Mouse (Mus musculus) heart, adult 2 months (tissue): ENCODE measurements at regions not wholly inside any gene's neighbourhood (a gene's known extent, or its start where the extent isn't known, plus 50 kb on each side); places are given as distances from the start of the nearest gene placed in this dataset.

Experiments
- DNase-seq, 2 experiments: peaks; one replicate each; pipeline ENCODE4 v3.0.0; 2021
- H3K27ac ChIP-seq: fragments of 200-600 bp; 2 replicates; pipeline ENCODE4 v1.8.1; 2022
- H3K27me3 ChIP-seq: fragments of 200-500 bp; 2 replicates; pipeline ENCODE4 v1.6.1; 2012; ENCODE audit warnings: mild to moderate bottlenecking, low read length, inconsistent platforms, mixed read lengths; ENCODE audit not compliant: control insufficient read depth, insufficient read depth
- H3K36me3 ChIP-seq: fragments of 200-500 bp; 2 replicates; pipeline ENCODE4 v1.6.1; 2012; ENCODE audit warnings: low read length, inconsistent platforms; ENCODE audit not compliant: control insufficient read depth, insufficient read depth
- H3K4me1 ChIP-seq: fragments of 200-500 bp; 2 replicates; pipeline ENCODE4 v1.6.1; 2011; ENCODE audit warnings: low read length; ENCODE audit not compliant: control insufficient read depth, insufficient read depth
- H3K4me3 ChIP-seq: fragments of 200-600 bp; 2 replicates; pipeline ENCODE4 v1.8.1; 2022
- H3K79me2 ChIP-seq: fragments of 200-500 bp; replicated peaks from 2 replicates; pipeline ENCODE4 v1.6.1; 2012; ENCODE audit warnings: mild to moderate bottlenecking, inconsistent platforms, low read length, moderate library complexity, mixed read lengths; ENCODE audit not compliant: control insufficient read depth, insufficient read depth
- H3K9ac ChIP-seq: fragments of 200-500 bp; 2 replicates; pipeline ENCODE4 v1.6.1; 2012; ENCODE audit warnings: low read depth, mild to moderate bottlenecking, control low read depth, inconsistent platforms, low read length, mixed read lengths
- CTCF ChIP-seq: fragments of 200-600 bp; IDR thresholded peaks from 2 replicates; pipeline ENCODE4 v1.8.1; 2022; ENCODE audit warnings: antibody characterized with exemption, mild to moderate bottlenecking, moderate library complexity
- EP300 ChIP-seq: fragments of 200-500 bp; IDR thresholded peaks from 2 replicates; pipeline ENCODE4 v1.6.1; 2011; ENCODE audit warnings: low read depth, low read length, control low read depth; ENCODE audit not compliant: insufficient read depth
- POLR2A ChIP-seq: fragments of 200-500 bp; IDR thresholded peaks from 2 replicates; pipeline ENCODE4 v1.6.1; 2011; ENCODE audit warnings: mild to moderate bottlenecking, low read depth, low read length, control low read depth; ENCODE audit not compliant: insufficient read depth
- WGBS: fragments of 180-500 bp; shearing (Covaris S2); methylation state at CpG from one replicate; pipeline ENCODE4 v1.1.7; 2018; 5-methylcytosine and 5-hydroxymethylcytosine counted together
- intact Hi-C: fragments of 180-260 bp; cut with DNase I; formaldehyde crosslinking; loops from one replicate; pipeline ENCODE4 v1.15.1; 2025

- Histone ChIP-seq H3K9ac (no peak overlapping the region), H3K4me3 (no peak overlapping the region), H3K27ac (no peak overlapping the region), H3K79me2 (no peaks in the 10 kb centered on the region), H3K4me1 (no peaks in the 10 kb centered on the region), H3K27me3 (no peaks in the 10 kb centered on the region), H3K36me3 (no peaks in the 10 kb centered on the region)
- WGBS: 73% methylated on average over 6 of the region's 6 CpGs
- TF ChIP-seq EP300 (no peak), POLR2A (no peak), CTCF (no peak)
- intact Hi-C loops: no loop called here
- peak; percentile 19 to 54 for DNase-seq
These were observed 814.2 kb downstream of the Kcnj2 start for GRCm38 (mm10) chr11:111880146-111880545.

DNA sequence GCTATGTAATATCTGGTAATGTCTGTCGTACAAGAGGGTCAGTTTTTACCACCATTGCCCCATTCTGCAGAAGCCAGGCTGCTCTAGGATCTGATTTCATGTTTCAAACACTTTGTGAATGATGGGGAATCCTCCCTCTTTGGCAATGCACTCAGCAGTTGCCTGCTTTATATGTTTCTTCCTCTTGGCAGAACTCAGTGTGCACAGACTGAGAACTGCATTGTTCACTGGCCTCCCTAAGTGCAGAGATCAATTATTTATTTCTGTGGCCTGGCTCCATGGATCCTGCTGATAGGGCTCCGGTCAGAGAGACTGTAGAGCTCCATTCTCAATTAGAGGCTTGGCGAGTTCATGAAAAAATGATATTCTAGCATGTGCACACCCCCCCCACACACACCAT, 824.1 kb downstream of the Kcnj2 start:
- intact Hi-C loops: no loop called here
- Histone ChIP-seq H3K9ac (no peak overlapping the region), H3K27me3 (no peaks in the 10 kb centered on the region), H3K4me3 (no peak overlapping the region), H3K79me2 (no peaks in the 10 kb centered on the region), H3K36me3 (no peaks in the 10 kb centered on the region), H3K4me1 (no peaks in the 10 kb centered on the region), H3K27ac (no peak overlapping the region)
- no peak for DNase-seq
- TF ChIP-seq POLR2A: no peak
- TF ChIP-seq EP300: no peak
- no peak for TF ChIP-seq CTCF
- WGBS: 65% methylated on average over 3 of the region's 3 CpGs

- no peaks in the 10 kb centered on the region for H3K27me3 ChIP-seq
- H3K79me2 ChIP-seq: no peaks in the 10 kb centered on the region
- H3K9ac ChIP-seq: no peak overlapping the region
- H3K4me1 ChIP-seq: no peaks in the 10 kb centered on the region
- H3K36me3 ChIP-seq: no peaks in the 10 kb centered on the region
- no peak overlapping the region for H3K4me3 ChIP-seq
- intact Hi-C loops: no loop called here
- WGBS: 44% methylated on average over 8 of the region's 8 CpGs
- no peak for DNase-seq
- TF ChIP-seq POLR2A (no peak), CTCF (no peak), EP300 (no peak)
- no peak overlapping the region for H3K27ac ChIP-seq
These were observed 827.9 kb downstream of the Kcnj2 start for GRCm38 (mm10) chr11:111893861-111894260.

GRCm38 (mm10) chr11:111895221-111896200, 829.5 kb downstream of the Kcnj2 start:
- WGBS: 78% methylated on average over 4 of the region's 4 CpGs
- DNase-seq: no peak

DNA sequence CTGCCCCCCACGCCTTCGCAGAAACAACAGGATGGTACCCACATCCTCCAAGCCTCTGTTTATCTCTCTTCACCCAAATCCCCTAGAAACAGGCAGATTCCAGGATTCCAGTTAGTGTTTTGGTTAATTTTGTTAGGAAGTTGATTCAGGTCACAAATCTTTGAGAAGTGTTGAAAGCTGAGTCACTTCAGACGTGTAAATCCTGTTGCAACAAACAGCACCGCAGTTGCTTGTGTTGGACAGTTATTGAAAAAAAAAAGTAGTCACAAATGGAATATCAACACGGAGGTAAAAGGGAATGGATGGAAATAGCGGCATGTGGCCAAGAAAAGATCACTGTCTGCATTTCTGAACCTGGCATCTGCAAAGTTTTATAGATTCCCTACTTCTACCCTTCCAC, 831.0 kb downstream of the Kcnj2 start:
- 55% methylated on average over 6 of the region's 6 CpGs for WGBS
- DNase-seq: no peak
- no peak overlapping the region for H3K9ac ChIP-seq
- no peak overlapping the region for H3K27ac ChIP-seq
- H3K4me1 ChIP-seq: no peaks in the 10 kb centered on the region
- H3K27me3 ChIP-seq: no peaks in the 10 kb centered on the region
- no peaks in the 10 kb centered on the region for H3K79me2 ChIP-seq
- H3K4me3 ChIP-seq: no peak overlapping the region
- H3K36me3 ChIP-seq: no peaks in the 10 kb centered on the region
- intact Hi-C loops: no loop called here
- no peak for TF ChIP-seq EP300
- no peak for TF ChIP-seq POLR2A
- no peak for TF ChIP-seq CTCF

More at GRCm38 (mm10) chr11:111895221-111896200, 829.5 kb downstream of the Kcnj2 start:
- Histone ChIP-seq H3K4me1 (no peaks in the 10 kb centered on the region), H3K79me2 (no peaks in the 10 kb centered on the region), H3K36me3 (no peaks in the 10 kb centered on the region), H3K4me3 (no peak overlapping the region), H3K27me3 (no peaks in the 10 kb centered on the region), H3K27ac (no peak overlapping the region), H3K9ac (no peak overlapping the region)
- TF ChIP-seq POLR2A: no peak
- TF ChIP-seq CTCF: no peak
- TF ChIP-seq EP300: no peak
- intact Hi-C loops: no loop called here

DNA sequence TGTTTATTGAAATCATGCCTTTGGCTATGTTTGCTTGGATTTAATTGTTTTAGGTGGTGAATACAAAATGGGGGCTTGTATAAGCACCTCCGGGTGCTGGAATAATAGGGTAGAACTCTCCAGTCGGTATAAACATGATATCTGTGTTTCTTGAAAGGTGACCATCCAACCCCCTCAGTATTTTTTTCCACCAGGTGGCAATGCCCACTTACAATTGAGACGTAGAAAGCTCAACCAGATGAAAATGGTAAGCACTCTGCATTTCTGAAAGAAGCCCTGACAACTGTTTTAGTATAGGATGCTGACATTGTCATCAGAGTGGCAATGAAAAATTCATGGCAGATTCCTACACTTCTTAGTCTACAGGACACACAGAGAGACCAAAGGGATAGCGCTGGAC, 838.1 kb downstream of the Kcnj2 start:
- no peak overlapping the region for H3K9ac ChIP-seq
- H3K27ac ChIP-seq: no peak overlapping the region
- intact Hi-C loops: no loop called here
- no peak overlapping the region for H3K4me3 ChIP-seq
- no peak for TF ChIP-seq POLR2A
- TF ChIP-seq EP300: no peak
- no peak for TF ChIP-seq CTCF
- no peaks in the 10 kb centered on the region for H3K36me3 ChIP-seq
- H3K79me2 ChIP-seq: no peaks in the 10 kb centered on the region
- H3K4me1 ChIP-seq: no peaks in the 10 kb centered on the region
- 79% methylated on average over 4 of the region's 4 CpGs for WGBS
- no peaks in the 10 kb centered on the region for H3K27me3 ChIP-seq
- no peak for DNase-seq
